Mouse (Mus musculus) liver, embryonic 14.5 days (tissue): Measurements from ENCODE around the gene Taf1c.

ENCODE experiments used
- CTCF ChIP-seq: IDR thresholded peaks from 2 replicates; pipeline ENCODE4 v1.5.1; 2016; ENCODE audit warnings: antibody characterized with exemption, low read depth, control low read depth
- EP300 ChIP-seq: IDR thresholded peaks from 2 replicates; pipeline ENCODE4 v1.6.1; 2016; ENCODE audit warnings: antibody characterized with exemption, low read depth

GRCm38 (mm10) chr8:119563849-119564251 is 41.2 kb downstream of the Taf1c start:
- TF ChIP-seq CTCF (no peak), EP300 (no peak)
